Mouse (Mus musculus) lung, postnatal 0 days (tissue): ENCODE measurements around the gene Cd59b.
"Not testable (repeated sequence)": the region's sequence is repeated elsewhere in the genome, so short reads cannot be mapped to it uniquely, and the experiment has no call there.

Source experiments
- CTCF ChIP-seq: IDR thresholded peaks from 2 replicates; pipeline ENCODE4 v1.5.1; 2016; ENCODE audit warnings: antibody characterized with exemption, mild to moderate bottlenecking
- EP300 ChIP-seq: IDR thresholded peaks from 2 replicates; pipeline ENCODE4 v1.6.1; 2016; ENCODE audit warnings: antibody characterized with exemption, mild to moderate bottlenecking, control low read depth

DNA sequence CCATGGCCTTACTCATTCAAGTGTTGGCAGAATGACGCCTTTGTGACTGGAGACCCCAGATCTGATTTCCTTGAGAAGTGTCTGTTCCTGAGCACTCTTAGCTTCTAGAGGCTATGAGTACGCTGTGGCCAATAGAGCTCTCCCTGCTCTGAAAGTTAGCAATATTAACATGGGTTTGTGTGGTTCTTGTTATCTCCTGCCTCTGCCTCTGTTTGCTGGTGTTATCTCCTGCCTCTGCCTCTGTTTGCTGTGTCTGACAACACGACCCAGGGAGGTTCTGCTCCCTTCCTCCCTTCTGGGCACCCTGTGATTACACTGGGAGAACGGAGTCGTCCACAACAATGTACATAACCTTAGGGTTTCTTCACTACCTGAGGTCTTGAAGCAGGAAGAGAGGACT lies 8.6 kb downstream of the Cd59b start:
- not testable (repeated sequence) for TF ChIP-seq CTCF, EP300
